Mouse (Mus musculus): ENCODE results near the gene Lrrfip1. TPM values are rescaled to one million over a fixed set of nuclear protein-coding genes. Genes with fewer than 3 reads are reported as not detected.

Lrrfip1 gene
- polyA plus RNA-seq, 1 experiment from 2014 or later, result 45.3 TPM

DNA sequence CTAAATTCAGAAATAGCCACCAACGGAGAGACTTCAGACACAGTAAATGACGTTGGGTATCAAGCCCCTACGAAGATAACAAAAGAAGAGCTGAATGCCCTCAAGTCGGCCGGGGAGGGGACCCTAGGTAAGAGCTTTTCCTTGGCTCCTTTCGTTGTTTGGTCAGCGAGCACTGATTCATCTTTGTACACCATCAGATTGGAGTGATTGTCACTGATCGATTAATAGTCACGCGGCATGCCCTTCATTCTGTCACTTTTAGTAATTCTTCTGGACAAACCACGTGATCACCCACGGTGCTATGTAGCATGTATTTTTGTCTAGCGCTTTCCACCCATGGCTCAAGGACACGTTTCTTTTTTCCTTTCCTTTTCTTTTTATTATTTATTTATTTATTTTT, 113.6 kb downstream of the Lrrfip1 start:
- Histone ChIP-seq H3K27me3 (replicated peaks) (no peaks in the 10 kb centered on the region), H3K27ac (replicated peaks) (no peak overlapping the region), H3K36me3 (peaks cover 47% of the 10 kb centered on the region), H3K4me1 (no peaks in the 10 kb centered on the region), H3K4me3 (replicated peaks) (no peak overlapping the region), H3K9ac (replicated peaks) (no peak overlapping the region), H3K9me3 (replicated peaks) (no peaks in the 10 kb centered on the region), H3K4me2 (no peak overlapping the region)
- no peak for ATAC-seq (ENCODE audit: low FRiP score)
- 94% methylated on average over 14 of the region's 14 CpGs for WGBS

- 97% methylated on average over 4 of the region's 4 CpGs for WGBS
- ATAC-seq (ENCODE audit: low FRiP score), result no peak
- H3K36me3 ChIP-seq, result peaks cover 44% of the 10 kb centered on the region
Measured at GRCm38 (mm10) chr1:91112606-91113005, 114.1 kb downstream of the Lrrfip1 start.

GRCm38 (mm10) chr1:91122121-91122520, 123.6 kb downstream of the Lrrfip1 start:
- 87% methylated on average over 11 of the region's 11 CpGs for WGBS
- no peak overlapping the region for H3K9ac ChIP-seq (replicated peaks)
- no peaks in the 10 kb centered on the region for H3K27me3 ChIP-seq (replicated peaks)
- no peak overlapping the region for H3K4me3 ChIP-seq (replicated peaks)
- no peak overlapping the region for H3K27ac ChIP-seq (replicated peaks)
- H3K4me1 ChIP-seq, result no peaks in the 10 kb centered on the region
- no peak for ATAC-seq (ENCODE audit: low FRiP score)
- H3K36me3 ChIP-seq, result peaks cover 50% of the 10 kb centered on the region
- H3K9me3 ChIP-seq (replicated peaks), result no peaks in the 10 kb centered on the region
- no peak overlapping the region for H3K4me2 ChIP-seq

More at GRCm38 (mm10) chr1:91112606-91113005, 114.1 kb downstream of the Lrrfip1 start:
- Histone ChIP-seq H3K27ac (replicated peaks) (no peak overlapping the region), H3K4me3 (replicated peaks) (no peak overlapping the region), H3K9ac (replicated peaks) (no peak overlapping the region), H3K9me3 (replicated peaks) (no peaks in the 10 kb centered on the region), H3K4me2 (no peak overlapping the region), H3K4me1 (no peaks in the 10 kb centered on the region), H3K27me3 (replicated peaks) (no peaks in the 10 kb centered on the region)

DNA sequence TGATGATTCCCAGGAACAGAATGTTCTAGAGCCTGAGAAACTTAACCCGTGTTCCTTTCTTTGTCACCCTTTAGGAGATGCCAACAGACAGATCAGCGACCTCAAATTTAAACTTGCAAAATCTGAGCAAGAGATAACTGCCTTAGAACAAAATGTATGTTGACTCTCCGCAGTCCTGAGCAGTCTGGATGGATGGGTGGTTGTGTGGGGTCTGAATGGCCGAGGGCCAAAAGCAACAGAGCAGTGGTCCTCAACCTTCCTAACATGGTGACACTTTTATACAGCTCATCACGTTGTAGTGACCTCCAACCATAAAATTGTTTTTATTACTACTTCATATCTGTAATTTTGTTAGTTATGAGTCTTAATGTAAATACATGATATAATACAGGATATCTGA, 124.5 kb downstream of the Lrrfip1 start:
- Histone ChIP-seq H3K27me3 (replicated peaks) (no peaks in the 10 kb centered on the region), H3K4me2 (no peak overlapping the region), H3K4me1 (no peaks in the 10 kb centered on the region), H3K36me3 (peaks cover 54% of the 10 kb centered on the region), H3K4me3 (replicated peaks) (no peak overlapping the region), H3K27ac (replicated peaks) (no peak overlapping the region), H3K9me3 (replicated peaks) (no peaks in the 10 kb centered on the region), H3K9ac (replicated peaks) (no peak overlapping the region)
- ATAC-seq (ENCODE audit: low FRiP score), result no peak
- WGBS, result 95% methylated on average over 5 of the region's 5 CpGs

GRCm38 (mm10) chr1:91123466-91123865, 124.9 kb downstream of the Lrrfip1 start:
- Histone ChIP-seq H3K9ac (replicated peaks) (no peak overlapping the region), H3K4me3 (replicated peaks) (no peak overlapping the region), H3K27me3 (replicated peaks) (no peaks in the 10 kb centered on the region), H3K9me3 (replicated peaks) (no peaks in the 10 kb centered on the region), H3K36me3 (peaks cover 59% of the 10 kb centered on the region), H3K4me2 (no peak overlapping the region), H3K27ac (replicated peaks) (no peak overlapping the region), H3K4me1 (no peaks in the 10 kb centered on the region)
- WGBS, result 92% methylated on average over 3 of the region's 3 CpGs
- ATAC-seq (ENCODE audit: low FRiP score), result no peak

DNA sequence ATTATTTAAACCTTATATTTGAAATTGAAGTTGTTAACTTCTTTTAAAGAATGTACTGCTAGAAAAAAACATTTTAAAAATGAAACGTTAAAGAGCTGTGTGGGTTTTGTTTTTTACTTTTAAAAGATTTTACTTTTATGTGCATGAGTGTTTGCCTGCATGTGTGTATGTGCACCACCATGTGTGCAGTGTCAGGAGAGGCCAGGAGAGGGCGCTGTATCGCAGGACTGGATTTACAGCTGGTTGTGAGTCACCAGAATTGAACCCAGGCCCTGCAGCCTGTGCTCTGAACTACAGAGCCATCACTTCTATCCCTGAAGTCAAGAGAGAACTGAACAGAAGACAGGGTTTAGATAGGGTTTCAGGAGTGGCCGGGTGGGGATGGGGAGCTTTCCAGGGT, 130.3 kb downstream of the Lrrfip1 start:
- H3K4me1 ChIP-seq, result no peaks in the 10 kb centered on the region
- H3K9ac ChIP-seq (replicated peaks), result no peak overlapping the region
- H3K9me3 ChIP-seq (replicated peaks), result no peaks in the 10 kb centered on the region
- no peak overlapping the region for H3K4me3 ChIP-seq (replicated peaks)
- H3K27me3 ChIP-seq (replicated peaks), result no peaks in the 10 kb centered on the region
- 91% methylated on average over 4 of the region's 4 CpGs for WGBS
- no peak overlapping the region for H3K27ac ChIP-seq (replicated peaks)
- H3K4me2 ChIP-seq, result no peak overlapping the region
- ATAC-seq (ENCODE audit: low FRiP score), result no peak
- H3K36me3 ChIP-seq, result peaks cover 46% of the 10 kb centered on the region

GRCm38 (mm10) chr1:91137036-91137435, 138.5 kb downstream of the Lrrfip1 start:
- Histone ChIP-seq H3K27ac (replicated peaks) (no peak overlapping the region), H3K27me3 (replicated peaks) (no peaks in the 10 kb centered on the region), H3K4me3 (replicated peaks) (no peak overlapping the region), H3K4me1 (no peaks in the 10 kb centered on the region), H3K4me2 (no peak overlapping the region), H3K9ac (replicated peaks) (no peak overlapping the region), H3K9me3 (replicated peaks) (no peaks in the 10 kb centered on the region), H3K36me3 (no peaks in the 10 kb centered on the region)
- 84% methylated on average over 2 of the region's 2 CpGs for WGBS
- no peak for ATAC-seq (ENCODE audit: low FRiP score)

- Histone ChIP-seq H3K9me3 (replicated peaks) (no peaks in the 10 kb centered on the region), H3K36me3 (no peaks in the 10 kb centered on the region), H3K4me3 (replicated peaks) (no peak within 1 kb of the TSS), H3K4me2 (no peak within 1 kb of the TSS; the same call in 1 of the 2 replicates), H3K9ac (replicated peaks) (no peak within 1 kb of the TSS), H3K4me1 (no peaks in the 10 kb centered on the region), H3K27ac (replicated peaks) (no peak within 1 kb of the TSS), H3K27me3 (replicated peaks) (no peaks in the 10 kb centered on the region)
- 76% methylated on average over 20 of the region's 20 CpGs for WGBS
- no peak for ATAC-seq (ENCODE audit: low FRiP score)
Measured at GRCm38 (mm10) chr1:91144813-91145212, 146.3 kb downstream of the Lrrfip1 start, which contains the start of gene Rbm44. Gene Rbm44, plus strand, starts transcription at chr1:91145089.

GRCm38 (mm10) chr1:91151509-91151908, 153.0 kb downstream of the Lrrfip1 start:
- Histone ChIP-seq H3K9me3 (replicated peaks) (no peaks in the 10 kb centered on the region), H3K9ac (replicated peaks) (no peak overlapping the region), H3K4me3 (replicated peaks) (no peak overlapping the region), H3K4me1 (no peaks in the 10 kb centered on the region), H3K27ac (replicated peaks) (no peak overlapping the region), H3K4me2 (no peak overlapping the region), H3K27me3 (replicated peaks) (no peaks in the 10 kb centered on the region), H3K36me3 (no peaks in the 10 kb centered on the region)
- WGBS, result 77% methylated on average over 2 of the region's 2 CpGs
- ATAC-seq (ENCODE audit: low FRiP score), result no peak

GRCm38 (mm10) chr1:91166798-91167197, 168.3 kb downstream of the Lrrfip1 start:
- Histone ChIP-seq H3K27ac (replicated peaks) (no peak overlapping the region), H3K4me1 (no peaks in the 10 kb centered on the region), H3K9me3 (replicated peaks) (no peaks in the 10 kb centered on the region), H3K4me2 (no peak overlapping the region), H3K36me3 (no peaks in the 10 kb centered on the region), H3K9ac (replicated peaks) (no peak overlapping the region), H3K4me3 (replicated peaks) (no peak overlapping the region), H3K27me3 (replicated peaks) (no peaks in the 10 kb centered on the region)
- WGBS, result 90% methylated on average over 6 of the region's 6 CpGs
- no peak for ATAC-seq (ENCODE audit: low FRiP score)

GRCm38 (mm10) chr1:91169157-91169556, 170.6 kb downstream of the Lrrfip1 start:
- 89% methylated on average over 4 of the region's 4 CpGs for WGBS
- Histone ChIP-seq H3K4me3 (replicated peaks) (no peak overlapping the region), H3K36me3 (no peaks in the 10 kb centered on the region), H3K9ac (replicated peaks) (no peak overlapping the region), H3K4me2 (no peak overlapping the region), H3K27ac (replicated peaks) (no peak overlapping the region), H3K27me3 (replicated peaks) (no peaks in the 10 kb centered on the region), H3K9me3 (replicated peaks) (no peaks in the 10 kb centered on the region), H3K4me1 (no peaks in the 10 kb centered on the region)
- ATAC-seq (ENCODE audit: low FRiP score), result no peak

GRCm38 (mm10) chr1:91174796-91175195, 176.3 kb downstream of the Lrrfip1 start:
- 97% methylated on average over 5 of the region's 5 CpGs for WGBS
- Histone ChIP-seq H3K27me3 (replicated peaks) (peaks cover 8% of the 10 kb centered on the region), H3K36me3 (no peaks in the 10 kb centered on the region)

DNA sequence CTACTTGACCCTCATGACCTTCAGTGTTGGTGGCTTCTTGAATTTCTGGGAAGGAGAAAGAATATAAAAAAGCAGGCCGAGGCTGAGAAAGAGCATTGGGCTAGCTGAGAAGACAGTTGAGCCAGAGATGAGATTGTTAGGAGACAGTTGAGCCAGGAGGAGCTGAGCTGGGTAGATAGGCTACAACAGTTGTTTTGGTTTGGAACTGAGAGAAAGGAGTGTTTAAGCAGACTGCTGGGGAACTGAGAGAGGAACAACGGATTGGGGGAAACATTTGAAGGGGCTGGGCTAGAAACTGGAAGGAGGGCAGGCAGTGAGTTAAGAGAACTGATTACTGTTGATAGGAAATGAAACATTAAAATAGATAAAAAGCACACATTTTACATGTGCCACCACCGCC, 177.5 kb downstream of the Lrrfip1 start:
- H3K9me3 ChIP-seq (replicated peaks), result no peaks in the 10 kb centered on the region
- ATAC-seq (ENCODE audit: low FRiP score), result no peak
- no peak overlapping the region for H3K4me3 ChIP-seq (replicated peaks)
- peaks cover 18% of the 10 kb centered on the region for H3K4me1 ChIP-seq
- H3K27ac ChIP-seq (replicated peaks), result no peak overlapping the region
- H3K27me3 ChIP-seq (replicated peaks), result peaks cover 19% of the 10 kb centered on the region
- no peak overlapping the region for H3K4me2 ChIP-seq
- WGBS, result 70% methylated on average over 3 of the region's 3 CpGs
- no peak overlapping the region for H3K9ac ChIP-seq (replicated peaks)
- H3K36me3 ChIP-seq, result no peaks in the 10 kb centered on the region

More at GRCm38 (mm10) chr1:91174796-91175195, 176.3 kb downstream of the Lrrfip1 start:
- no peak overlapping the region for H3K4me3 ChIP-seq (replicated peaks)
- H3K9ac ChIP-seq (replicated peaks), result no peak overlapping the region
- no peak overlapping the region for H3K27ac ChIP-seq (replicated peaks)
- no peaks in the 10 kb centered on the region for H3K9me3 ChIP-seq (replicated peaks)
- no peak for ATAC-seq (ENCODE audit: low FRiP score)
- peaks cover 7% of the 10 kb centered on the region for H3K4me1 ChIP-seq
- H3K4me2 ChIP-seq, result no peak overlapping the region
